Mouse (Mus musculus): ENCODE measurements around the gene Fadd. TPM values are rescaled to one million over a fixed set of nuclear protein-coding genes. Genes with fewer than 3 reads are reported as not detected.
A peak's percentile ranks its signal among the peaks of the same experiment; 100 is the strongest.

Fadd gene
- polyA plus RNA-seq, 1 experiment from 2014 or later, result 10.1 TPM

DNA sequence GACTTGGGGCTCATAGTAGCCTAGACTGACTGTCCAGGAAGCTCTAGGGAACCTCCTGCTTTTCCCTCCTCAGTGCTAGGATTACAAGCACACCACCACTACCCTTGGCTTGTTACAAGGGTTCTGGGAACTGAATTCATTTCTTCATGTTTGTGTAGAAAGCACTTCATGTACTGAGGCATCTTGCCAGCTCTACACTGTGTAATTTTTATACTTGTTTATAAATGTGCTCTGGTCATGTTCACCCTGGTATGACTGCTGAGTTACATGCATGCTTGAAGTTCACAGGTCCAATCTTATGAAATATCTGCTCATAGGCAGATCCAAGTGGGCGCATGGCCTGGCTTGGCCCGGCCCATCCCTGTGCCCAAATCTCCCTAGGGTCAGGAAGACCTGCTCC lies 22.0 kb upstream of the Fadd start:
- no peaks in the 10 kb centered on the region for H3K79me2 ChIP-seq (ENCODE audit: inconsistent target)
- 90% methylated on average over 2 of the region's 2 CpGs for WGBS (ENCODE audit: missing documents)
- no peak overlapping the region for H3K4me3 ChIP-seq (ENCODE audit: inconsistent target)
- no peaks in the 10 kb centered on the region for H3K36me3 ChIP-seq (ENCODE audit: inconsistent target)
- H3K27ac ChIP-seq, result no peak overlapping the region

DNA sequence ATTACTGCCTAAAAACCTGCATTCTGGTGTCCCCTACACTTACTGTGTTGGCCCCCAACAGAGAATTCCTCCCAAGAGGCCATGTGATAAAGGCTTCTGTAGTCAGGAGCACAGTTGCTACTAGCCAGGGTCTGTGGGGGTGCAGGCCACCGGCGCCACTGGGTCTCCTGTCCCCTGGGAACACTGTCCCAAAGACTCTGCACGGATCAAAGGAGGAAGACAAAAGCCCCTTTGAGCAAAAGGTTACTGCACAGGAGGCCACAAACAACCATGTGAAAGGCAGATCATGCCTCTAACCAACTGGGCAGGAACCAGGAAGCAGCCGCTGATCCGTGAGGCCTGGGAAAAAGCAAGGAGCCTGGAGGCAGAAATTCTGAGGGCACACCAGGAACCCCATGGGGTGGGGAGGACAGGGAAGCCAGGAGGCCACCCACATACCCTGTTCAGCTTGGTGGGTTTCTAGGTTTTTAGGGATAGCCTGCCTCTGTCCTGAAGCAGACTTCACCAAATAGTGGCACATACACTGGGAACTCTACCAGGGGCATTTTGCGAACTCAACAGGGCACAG lies 18.2 kb upstream of the Fadd start:
- Histone ChIP-seq H3K4me3 (ENCODE audit: inconsistent target) (no peak overlapping the region), H3K79me2 (ENCODE audit: inconsistent target) (no peaks in the 10 kb centered on the region), H3K27ac (no peak overlapping the region), H3K36me3 (ENCODE audit: inconsistent target) (no peaks in the 10 kb centered on the region)
- 88% methylated on average over 6 of the region's 6 CpGs for WGBS (ENCODE audit: missing documents)

DNA sequence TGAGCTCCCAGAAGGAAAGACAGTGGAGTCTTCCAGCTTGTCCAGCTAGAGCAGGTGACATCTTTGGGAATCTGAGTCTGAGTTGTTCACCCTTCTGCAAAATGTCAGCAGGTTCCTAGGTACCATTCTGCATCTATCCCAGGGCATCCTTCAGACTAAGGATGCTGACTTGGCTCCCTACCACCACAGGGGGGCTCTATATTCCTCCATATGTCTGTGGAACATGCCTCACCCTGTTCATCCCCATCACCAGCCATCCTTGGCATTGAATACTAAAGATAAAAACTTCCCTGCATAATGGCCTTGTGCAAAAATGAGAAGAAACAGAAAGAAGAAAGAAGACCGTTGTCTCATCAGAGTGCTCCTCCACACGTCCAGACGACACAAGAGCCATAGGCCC lies 7.2 kb upstream of the Fadd start:
- 94% methylated on average over 3 of the region's 3 CpGs for WGBS (ENCODE audit: missing documents)
- Histone ChIP-seq H3K36me3 (ENCODE audit: inconsistent target) (no peaks in the 10 kb centered on the region), H3K27ac (no peak overlapping the region)

DNA sequence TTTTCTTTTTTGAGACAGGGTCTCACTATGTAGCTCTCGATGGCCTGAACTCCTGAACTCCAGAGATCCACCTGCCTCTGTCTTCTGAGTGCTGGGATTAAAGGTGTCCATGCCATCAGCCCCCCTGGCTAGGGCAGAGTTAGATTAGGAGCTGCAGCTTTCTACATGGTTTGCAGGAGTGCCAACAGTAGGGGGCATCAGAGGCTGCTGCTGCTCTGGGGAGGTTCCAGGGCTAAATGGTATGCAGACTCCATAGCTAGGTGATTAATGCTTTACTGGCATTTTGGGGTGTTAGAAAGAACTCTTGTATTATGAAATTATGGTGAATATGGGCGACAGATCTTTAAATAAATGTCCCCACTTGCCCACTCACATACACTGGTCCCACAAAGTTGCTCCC lies 5.0 kb upstream of the Fadd start:
- Histone ChIP-seq H3K36me3 (ENCODE audit: inconsistent target) (no peaks in the 10 kb centered on the region), H3K27ac (no peak overlapping the region), H3K4me3 (ENCODE audit: inconsistent target) (no peak overlapping the region), H3K79me2 (ENCODE audit: inconsistent target) (no peaks in the 10 kb centered on the region)
- WGBS (ENCODE audit: missing documents), result 29% methylated on average over 2 of the region's 2 CpGs

More for the DNA sequence above, 7.2 kb upstream of the Fadd start:
- Histone ChIP-seq H3K79me2 (ENCODE audit: inconsistent target) (no peaks in the 10 kb centered on the region), H3K4me3 (ENCODE audit: inconsistent target) (no peak overlapping the region)

DNA sequence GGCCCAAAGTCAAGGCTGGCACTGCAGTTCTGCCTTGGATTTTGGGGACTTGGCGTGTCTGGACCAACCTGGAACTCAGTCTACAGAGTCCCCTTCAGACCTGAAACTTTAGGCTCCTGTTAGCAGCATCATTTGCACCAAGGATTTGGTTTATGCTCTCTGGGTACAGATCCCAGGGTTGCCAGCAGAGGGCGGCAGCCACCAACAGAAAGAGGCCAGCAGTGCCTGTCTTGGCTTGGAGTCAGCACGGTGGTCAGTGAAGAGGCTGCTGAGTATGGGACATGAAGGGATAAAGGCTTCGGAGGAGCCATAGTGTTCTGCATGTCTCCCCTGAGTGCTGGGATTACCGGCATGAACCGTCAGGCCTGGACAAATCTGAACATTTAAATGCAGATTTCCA lies 3.4 kb upstream of the Fadd start:
- 30% methylated on average over 6 of the region's 6 CpGs for WGBS (ENCODE audit: missing documents)
- no peak overlapping the region for H3K27ac ChIP-seq
- H3K79me2 ChIP-seq (ENCODE audit: inconsistent target), result peaks cover 4% of the 10 kb centered on the region; the same call in 1 of the 2 replicates
- no peaks in the 10 kb centered on the region for H3K36me3 ChIP-seq (ENCODE audit: inconsistent target)
- no peak overlapping the region for H3K4me3 ChIP-seq (ENCODE audit: inconsistent target)

DNA sequence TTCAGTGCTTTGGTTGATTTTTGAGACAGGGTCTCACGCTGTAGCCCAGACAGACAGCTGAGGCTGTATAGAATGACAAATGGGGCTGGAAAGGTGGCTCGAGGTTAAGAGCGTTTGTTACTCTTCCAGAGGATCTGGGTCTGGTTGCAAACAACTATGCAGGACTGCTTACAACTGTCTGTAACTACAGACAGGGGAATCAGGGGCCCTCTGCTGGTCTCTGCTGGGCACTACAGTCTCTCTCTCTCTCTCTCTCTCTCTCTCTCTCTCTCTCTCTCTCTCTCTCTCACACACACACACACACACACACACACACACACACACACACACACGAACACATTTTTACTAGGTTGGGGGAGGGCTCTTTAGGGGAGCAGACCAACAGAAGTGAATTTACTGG lies 1.4 kb upstream of the Fadd start:
- no peaks in the 10 kb centered on the region; the same call in 1 of the 2 replicates for H3K36me3 ChIP-seq (ENCODE audit: inconsistent target)
- peaks cover 17% of the 10 kb centered on the region; the same call in 1 of the 2 replicates for H3K79me2 ChIP-seq (ENCODE audit: inconsistent target)
- H3K4me3 ChIP-seq (ENCODE audit: inconsistent target), result no peak overlapping the region
- H3K27ac ChIP-seq, result no peak overlapping the region
- 0% methylated on average over 3 of the region's 4 CpGs for WGBS (ENCODE audit: missing documents)

DNA sequence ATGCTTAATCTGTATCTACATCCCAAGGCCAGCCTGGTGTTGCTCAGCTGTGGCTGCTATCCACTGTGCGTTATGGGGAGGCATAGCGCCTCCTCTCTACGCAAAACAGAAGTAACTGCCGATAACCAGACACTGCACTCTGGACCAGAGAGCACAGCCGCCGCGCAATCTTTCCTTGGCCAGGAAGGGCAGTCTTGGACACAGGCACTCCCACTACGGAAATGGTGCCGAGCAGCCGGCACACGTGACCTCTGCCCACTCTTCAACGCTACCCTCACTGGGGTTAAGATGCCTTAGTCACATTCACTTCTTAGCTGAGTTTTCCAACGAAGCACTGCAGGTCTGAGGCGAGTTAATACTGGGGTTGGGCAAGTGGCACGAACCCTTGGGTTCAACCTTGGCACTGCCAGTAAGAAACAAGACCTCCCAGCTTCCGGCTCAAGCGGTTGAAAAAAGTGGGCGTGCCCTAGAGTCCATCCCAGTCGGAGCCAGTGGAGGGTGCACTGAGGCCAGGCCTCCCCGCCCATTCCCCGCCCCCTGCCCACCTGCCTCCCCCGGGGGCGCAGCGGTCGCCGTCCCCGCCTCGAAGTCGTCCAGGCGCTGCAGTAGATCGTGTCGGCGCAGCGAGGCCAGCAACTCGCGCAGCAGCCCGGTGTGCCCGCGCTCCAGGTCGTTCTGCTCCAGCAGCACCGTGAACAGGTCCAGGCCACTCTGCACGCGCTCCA lies 542 bp downstream of the Fadd start:
- Histone ChIP-seq H3K4me3 (ENCODE audit: inconsistent target) (peak overlapping the region; percentile 56), H3K36me3 (ENCODE audit: inconsistent target) (no peaks in the 10 kb centered on the region; the same call in 1 of the 2 replicates), H3K27ac (peak overlapping the region; percentile 89), H3K79me2 (ENCODE audit: inconsistent target) (peaks cover 17% of the 10 kb centered on the region; the same call in 1 of the 2 replicates)
- WGBS (ENCODE audit: missing documents), result under 1% methylated on average over 39 of the region's 43 CpGs

DNA sequence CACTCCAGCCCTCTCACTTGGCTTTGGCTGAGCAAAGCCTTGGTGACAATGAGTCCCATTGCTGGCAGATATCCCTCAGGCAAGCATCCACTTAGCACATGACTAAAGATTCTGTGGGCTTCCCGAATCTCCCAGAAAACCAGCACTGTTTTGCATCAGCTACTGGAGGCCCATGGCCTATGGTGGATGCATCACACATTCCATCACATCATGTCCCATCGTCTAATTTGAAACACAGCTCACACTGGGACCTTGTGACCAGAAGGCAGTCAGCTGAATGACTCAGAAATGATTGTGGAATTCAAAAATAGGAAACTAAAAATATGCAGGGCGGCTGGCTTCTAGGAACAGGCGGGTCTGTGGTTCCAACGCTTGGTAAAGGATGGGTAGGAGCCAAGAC lies 4.4 kb downstream of the Fadd start:
- WGBS (ENCODE audit: missing documents), result 23% methylated on average over 5 of the region's 5 CpGs
- peaks cover 17% of the 10 kb centered on the region; the same call in 1 of the 2 replicates for H3K79me2 ChIP-seq (ENCODE audit: inconsistent target)
- peak overlapping the region; percentile 90 for H3K27ac ChIP-seq
- H3K4me3 ChIP-seq (ENCODE audit: inconsistent target), result no peak overlapping the region
- no peaks in the 10 kb centered on the region; the same call in 1 of the 2 replicates for H3K36me3 ChIP-seq (ENCODE audit: inconsistent target)

DNA sequence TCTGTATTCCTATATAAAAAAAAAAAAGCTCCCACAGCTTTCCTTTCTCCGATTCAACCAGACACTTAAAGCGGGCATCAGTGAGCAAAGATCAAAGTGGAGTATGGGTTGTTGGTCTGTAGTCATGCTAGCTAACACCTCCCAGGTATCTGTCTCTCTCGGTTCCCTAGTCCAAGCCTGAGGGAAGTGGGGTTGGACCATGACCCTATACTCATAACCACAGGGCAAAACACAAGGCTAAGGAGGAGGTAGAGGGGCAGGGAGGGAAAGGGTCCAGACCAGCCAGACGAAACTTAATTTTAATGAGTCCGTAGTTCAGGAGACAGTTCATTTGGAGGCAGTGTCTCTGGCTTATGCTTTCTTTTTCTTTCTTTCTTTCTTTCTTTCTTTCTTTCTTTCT lies 10.0 kb downstream of the Fadd start:
- Histone ChIP-seq H3K4me3 (ENCODE audit: inconsistent target) (no peak overlapping the region), H3K36me3 (ENCODE audit: inconsistent target) (no peaks in the 10 kb centered on the region), H3K79me2 (ENCODE audit: inconsistent target) (no peaks in the 10 kb centered on the region), H3K27ac (no peak overlapping the region)
- WGBS (ENCODE audit: missing documents), result 88% methylated on average over 5 of the region's 5 CpGs

DNA sequence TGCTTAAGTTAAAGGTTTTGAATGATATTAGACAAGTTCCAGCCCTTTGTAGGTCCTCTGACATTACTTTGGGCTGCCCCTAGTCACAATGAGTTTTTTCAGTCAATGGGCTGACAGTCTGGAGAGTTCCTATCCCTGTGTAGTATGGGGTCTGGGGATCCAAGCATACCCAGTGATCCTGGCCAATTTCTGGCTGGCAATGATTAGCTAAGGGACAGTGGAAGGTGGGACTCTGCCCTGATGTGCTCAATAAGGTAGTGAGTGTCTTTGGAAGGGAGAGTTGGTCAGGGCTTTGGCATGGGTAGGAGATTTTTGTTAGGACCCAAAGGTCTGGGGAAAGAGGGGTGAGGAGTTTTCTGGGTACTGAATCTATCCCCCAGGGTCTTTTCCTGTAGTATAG lies 10.7 kb downstream of the Fadd start:
- no peaks in the 10 kb centered on the region for H3K79me2 ChIP-seq (ENCODE audit: inconsistent target)
- H3K27ac ChIP-seq, result no peak overlapping the region
- H3K36me3 ChIP-seq (ENCODE audit: inconsistent target), result no peaks in the 10 kb centered on the region
- no peak overlapping the region for H3K4me3 ChIP-seq (ENCODE audit: inconsistent target)

DNA sequence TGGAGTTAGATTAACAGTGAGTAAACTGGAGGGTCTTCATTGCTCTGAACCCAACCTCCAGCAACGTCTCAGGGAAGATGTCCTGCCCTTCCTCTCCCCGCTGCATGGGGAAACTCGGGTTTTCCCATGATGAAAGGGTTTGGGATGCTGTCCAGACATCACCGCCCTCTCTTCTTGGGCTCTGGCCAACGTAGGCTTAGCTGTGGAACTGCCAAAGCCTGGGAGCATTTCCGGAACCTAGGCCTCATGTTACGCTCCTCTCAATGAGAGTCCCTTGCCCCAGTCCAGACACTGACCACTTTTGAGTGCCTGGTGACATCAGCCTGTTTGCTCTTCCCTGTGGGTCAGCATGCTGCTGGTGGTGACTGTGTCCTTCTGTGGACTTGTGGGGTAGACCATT lies 12.8 kb downstream of the Fadd start:
- Histone ChIP-seq H3K79me2 (ENCODE audit: inconsistent target) (no peaks in the 10 kb centered on the region), H3K27ac (no peak overlapping the region), H3K4me3 (ENCODE audit: inconsistent target) (no peak overlapping the region), H3K36me3 (ENCODE audit: inconsistent target) (no peaks in the 10 kb centered on the region)
- 92% methylated on average over 5 of the region's 7 CpGs for WGBS (ENCODE audit: missing documents)

DNA sequence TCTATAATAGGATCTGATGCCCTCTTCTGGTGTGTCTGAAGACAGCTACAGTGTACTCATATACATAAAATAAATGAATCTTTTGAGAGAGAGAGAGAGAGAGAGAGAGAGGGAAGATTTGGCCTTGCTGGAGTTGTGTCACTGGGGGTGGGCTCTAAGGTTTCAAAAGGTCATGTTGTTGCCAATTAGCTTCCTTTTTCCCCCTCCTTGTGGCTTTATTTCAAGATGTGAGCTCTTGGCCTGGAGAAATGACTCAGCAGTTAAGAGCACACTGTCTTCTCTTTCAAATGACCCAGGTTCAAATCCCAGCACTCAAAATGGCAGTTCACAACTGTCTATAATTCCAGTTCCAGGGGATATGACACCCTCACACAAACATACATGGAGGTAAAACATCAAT lies 14.2 kb downstream of the Fadd start:
- no peaks in the 10 kb centered on the region for H3K79me2 ChIP-seq (ENCODE audit: inconsistent target)
- no peak overlapping the region for H3K4me3 ChIP-seq (ENCODE audit: inconsistent target)
- H3K36me3 ChIP-seq (ENCODE audit: inconsistent target), result no peaks in the 10 kb centered on the region
- no peak overlapping the region for H3K27ac ChIP-seq

DNA sequence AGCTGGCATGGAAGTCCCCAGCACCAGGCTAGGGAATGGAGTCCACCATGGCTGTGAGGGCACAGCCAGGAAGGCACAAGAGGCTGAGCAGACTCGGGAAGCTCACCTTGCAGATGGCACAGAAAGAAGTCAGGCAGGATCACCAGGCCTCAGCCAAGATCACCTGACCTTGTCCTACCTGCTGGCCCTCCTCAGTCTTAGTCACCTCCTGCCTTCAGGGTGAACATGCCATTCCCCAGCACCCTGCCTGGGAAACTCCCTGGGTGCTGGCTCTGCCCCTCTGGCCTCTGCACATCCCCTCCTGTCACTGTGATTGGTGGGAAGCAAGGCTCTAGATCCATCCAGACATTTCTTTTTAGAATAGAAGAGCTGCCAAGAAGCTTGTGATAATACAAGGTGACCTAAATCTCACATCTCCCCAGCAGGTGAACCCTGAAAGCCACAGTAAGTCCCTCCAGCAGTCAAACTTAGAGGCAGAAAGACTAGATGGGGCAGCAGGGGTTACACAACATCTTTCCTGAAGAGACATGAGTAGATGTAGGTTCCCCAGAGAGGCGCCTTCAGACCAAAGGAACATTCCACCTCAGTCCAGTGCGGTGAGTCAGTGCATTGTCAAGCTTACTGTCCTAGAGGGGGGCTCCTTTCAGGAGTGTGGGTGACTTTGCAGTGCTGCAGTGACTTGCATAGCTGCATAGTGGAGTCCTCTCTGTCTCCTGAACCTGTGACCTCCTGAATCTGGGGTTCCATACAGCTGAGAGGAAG lies 15.2 kb downstream of the Fadd start:
- no peaks in the 10 kb centered on the region for H3K79me2 ChIP-seq (ENCODE audit: inconsistent target)
- H3K27ac ChIP-seq, result no peak overlapping the region
- 75% methylated on average over 3 of the region's 3 CpGs for WGBS (ENCODE audit: missing documents)
- H3K4me3 ChIP-seq (ENCODE audit: inconsistent target), result no peak overlapping the region
- H3K36me3 ChIP-seq (ENCODE audit: inconsistent target), result no peaks in the 10 kb centered on the region

DNA sequence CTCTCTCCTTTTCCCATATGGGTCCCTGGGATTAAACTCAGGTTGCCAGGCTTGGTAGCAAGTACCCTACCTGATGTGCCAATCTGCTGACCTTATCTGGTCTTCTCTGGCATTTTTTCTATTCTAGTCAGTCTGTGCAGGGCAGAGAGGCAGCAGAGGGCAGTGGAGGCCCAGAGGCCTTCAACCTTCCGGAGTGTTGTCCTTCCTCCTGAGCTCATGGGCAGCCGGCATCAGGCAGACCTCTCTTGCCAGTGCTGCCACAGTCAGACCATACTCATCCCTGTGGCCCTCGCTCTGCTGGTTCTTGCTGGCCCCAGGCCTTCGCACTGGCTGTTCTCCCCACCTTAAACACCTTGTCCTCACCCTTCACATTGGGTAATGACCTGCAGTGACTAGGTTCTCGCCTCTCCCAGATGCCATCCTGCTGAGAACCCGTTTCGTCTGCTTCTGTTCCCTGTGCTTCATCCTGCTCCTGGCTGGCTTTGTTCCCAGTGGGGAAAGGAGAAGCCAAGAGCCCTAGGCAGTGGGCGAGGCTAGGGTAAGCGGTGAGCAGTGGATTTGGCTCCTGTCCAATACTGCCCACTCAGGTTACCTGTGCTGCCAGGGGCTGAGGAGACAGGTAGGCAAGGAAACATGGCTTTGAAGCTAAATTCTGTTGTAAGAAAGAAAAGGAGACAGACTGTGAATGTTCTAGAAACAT lies 18.7 kb downstream of the Fadd start:
- H3K36me3 ChIP-seq (ENCODE audit: inconsistent target), result no peaks in the 10 kb centered on the region
- H3K27ac ChIP-seq, result no peak overlapping the region
- H3K4me3 ChIP-seq (ENCODE audit: inconsistent target), result no peak overlapping the region
- no peaks in the 10 kb centered on the region for H3K79me2 ChIP-seq (ENCODE audit: inconsistent target)
- 89% methylated on average over 9 of the region's 9 CpGs for WGBS (ENCODE audit: missing documents)

DNA sequence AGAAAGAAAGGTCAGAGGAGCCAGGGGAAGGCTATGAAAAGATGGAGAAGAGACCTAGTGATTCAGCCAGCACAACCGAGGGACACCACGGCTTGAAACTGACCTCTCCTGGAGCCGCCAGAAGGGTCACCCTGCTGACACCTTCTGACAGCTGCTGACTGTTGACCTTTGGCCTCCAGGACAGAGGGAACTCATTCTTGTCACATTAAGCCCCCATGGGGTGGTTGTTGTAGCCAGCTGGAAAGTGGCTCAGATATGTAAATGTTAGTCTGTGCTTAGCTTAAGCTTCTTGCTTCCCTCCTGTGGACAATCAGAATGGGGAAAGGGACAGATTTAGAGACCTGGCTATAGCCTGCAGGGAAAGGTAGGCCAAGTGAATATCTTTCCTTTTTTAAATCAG lies 20.2 kb downstream of the Fadd start:
- WGBS (ENCODE audit: missing documents), result 82% methylated on average over 3 of the region's 3 CpGs
- H3K79me2 ChIP-seq (ENCODE audit: inconsistent target), result no peaks in the 10 kb centered on the region
- H3K27ac ChIP-seq, result no peak overlapping the region

More for the DNA sequence above, 20.2 kb downstream of the Fadd start:
- Histone ChIP-seq H3K36me3 (ENCODE audit: inconsistent target) (no peaks in the 10 kb centered on the region), H3K4me3 (ENCODE audit: inconsistent target) (no peak overlapping the region)
